In genomic region chr4:140917451-140917850, GRCm38 (mm10) we compare ENCODE assay signal across 28 mouse cellular contexts. TPM values are rescaled to one million over a fixed set of nuclear protein-coding genes. Genes with fewer than 3 reads are reported as not detected.
DNase-seq lines count a peak whose midpoint lies in the region; ATAC-seq lines count a peak whose summit lies in the region.
"Had no signal": no experiment of that assay in that cellular context is flagged by ENCODE, and none has a peak within 500 bp of the region (broad histone marks: within the 10 kb centered on the region; RNA-seq: fewer than 3 reads in every experiment).

No protein-coding gene starts in this region.

- no peaks in the 10 kb centered on the region for H3K36me3 ChIP-seq in intestine, embryonic 14.5 days (ENCODE audit: control insufficient read depth, insufficient read depth, low read length)
- no peaks in the 10 kb centered on the region for H3K36me3 ChIP-seq in intestine, embryonic 15.5 days
- H3K36me3 ChIP-seq: embryonic facial prominence, embryonic 10.5 days; embryonic facial prominence, embryonic 15.5 days had no signal

- 83% methylated on average over 9 of the region's 9 CpGs for WGBS in intestine, embryonic 14.5 days
- 87% methylated on average over 9 of the region's 9 CpGs for WGBS in intestine, embryonic 15.5 days

- no peak overlapping the region for H3K27ac ChIP-seq in intestine, embryonic 14.5 days (ENCODE audit: low read depth)
- H3K27ac ChIP-seq in intestine, embryonic 15.5 days, result no peak overlapping the region
- H3K27ac ChIP-seq: embryonic facial prominence, embryonic 10.5 days; embryonic facial prominence, embryonic 15.5 days; heart, adult 2 months; kidney, postnatal 0 days; liver, embryonic 14.5 days had no signal

- no peak overlapping the region for H3K4me3 ChIP-seq in intestine, embryonic 14.5 days (ENCODE audit: low read depth, low read length)
- no peak overlapping the region for H3K4me3 ChIP-seq in intestine, embryonic 15.5 days (replicated peaks)
- H3K4me3 ChIP-seq: embryonic facial prominence, embryonic 10.5 days; embryonic facial prominence, embryonic 15.5 days; heart, adult 2 months had no signal

- DNase-seq in adrenal gland, postnatal 14 days, result peak; percentile 1
- no peak for DNase-seq in adrenal gland, adult (ENCODE audit: inconsistent age in 2 of 2, low spot score in 1 of 2)
- DNase-seq in intestine, embryonic 14.5 days (ENCODE audit: low spot score), result peak; percentile 43
- peak; percentile 2 for DNase-seq in ovary, postnatal 36 days (ENCODE audit: low spot score)
- no peak for DNase-seq in ovary, adult 18-20 months (ENCODE audit: low spot score)
- DNase-seq in urinary bladder, adult 2 months (ENCODE audit: low spot score), result peak; percentile 12
- DNase-seq in urinary bladder, postnatal 25 days (ENCODE audit: low spot score), result no peak
- DNase-seq: adrenal gland, adult 8-10 months; cerebellum, adult 8-10 months; cerebellum, postnatal 25 days; gastrocnemius, postnatal 36 days; kidney, adult 8-10 months; left cerebral cortex, postnatal 4 days; lung, embryonic 14.5 days; lung, postnatal 14 days; thymus, adult 2 months had no signal

- no peak overlapping the region for H3K4me2 ChIP-seq in intestine, embryonic 14.5 days (ENCODE audit: low read length)
- no peak overlapping the region for H3K4me2 ChIP-seq in intestine, embryonic 15.5 days (replicated peaks)
- H3K4me2 ChIP-seq: embryonic facial prominence, embryonic 15.5 days; lung, embryonic 14.5 days; midbrain, embryonic 11.5 days had no signal

- no peak overlapping the region for H3K9ac ChIP-seq in intestine, embryonic 14.5 days (ENCODE audit: low read length)
- H3K9ac ChIP-seq in intestine, embryonic 15.5 days, result no peak overlapping the region
- H3K9ac ChIP-seq: embryonic facial prominence, embryonic 15.5 days; liver, embryonic 14.5 days; lung, embryonic 14.5 days had no signal

- no peaks in the 10 kb centered on the region for H3K9me3 ChIP-seq in intestine, embryonic 14.5 days (ENCODE audit: control insufficient read depth, low read length)
- H3K9me3 ChIP-seq in intestine, embryonic 15.5 days, result no peaks in the 10 kb centered on the region
- H3K9me3 ChIP-seq: embryonic facial prominence, embryonic 10.5 days; embryonic facial prominence, embryonic 15.5 days had no signal

- ATAC-seq in intestine, embryonic 14.5 days (replicated peaks; ENCODE audit: low FRiP score, low TSS enrichment, low read depth), result no peak
- ATAC-seq in intestine, embryonic 15.5 days, result no peak
- ATAC-seq: activated CD4-positive, CD25-positive, alpha-beta regulatory T cell, adult 4 months; forebrain, embryonic 14.5 days; hindbrain, embryonic 16.5 days; intestine, embryonic 16.5 days; midbrain, embryonic 16.5 days had no signal

- no peaks in the 10 kb centered on the region for H3K27me3 ChIP-seq in intestine, embryonic 14.5 days (replicated peaks; ENCODE audit: control insufficient read depth, insufficient read depth, low read length)
- H3K27me3 ChIP-seq in intestine, embryonic 15.5 days (replicated peaks), result no peaks in the 10 kb centered on the region
- H3K27me3 ChIP-seq: embryonic facial prominence, embryonic 15.5 days had no signal

- no peaks in the 10 kb centered on the region; the same call in 1 of the 2 replicates for H3K4me1 ChIP-seq in intestine, embryonic 14.5 days (replicated peaks; ENCODE audit: control insufficient read depth, insufficient read depth, low read length)
- H3K4me1 ChIP-seq in intestine, embryonic 15.5 days (replicated peaks), result peaks cover 3% of the 10 kb centered on the region

RNA-seq across cellular contexts. Expression of gene Padi2, which starts 11.3 kb away (rescaled TPM):
- total RNA-seq in adrenal gland, postnatal 14 days (2021), result 1.3 and 1.9 TPM in 2 replicates
- polyA plus RNA-seq in intestine, embryonic 14.5 days (2014; fragmentation: Nextera tagmentation; extraction: Ambion mirVana), result 1.9 and 2.5 TPM in 2 replicates
- polyA plus RNA-seq in intestine, embryonic 15.5 days (2015; fragmentation: Nextera tagmentation; extraction: Ambion mirVana), result 3.1 and 3.8 TPM in 2 replicates
- polyA plus RNA-seq in urinary bladder, adult 2 months (2012; rRNA removed), result 1.7 and 1.8 TPM in 2 replicates

RNA-seq across cellular contexts. Expression of gene Sdhb, which starts 43.6 kb away (rescaled TPM):
- total RNA-seq in adrenal gland, postnatal 14 days (2021), result 699 and 754 TPM in 2 replicates
- polyA plus RNA-seq in intestine, embryonic 14.5 days (2014; fragmentation: Nextera tagmentation; extraction: Ambion mirVana), result 457 and 488 TPM in 2 replicates
- polyA plus RNA-seq in intestine, embryonic 15.5 days (2015; fragmentation: Nextera tagmentation; extraction: Ambion mirVana), result 539 and 577 TPM in 2 replicates
- 175 and 188 TPM in 2 replicates for polyA plus RNA-seq in urinary bladder, adult 2 months (2012; rRNA removed)

Comparison
In these comparisons a context has a peak if more than half of its experiments do, and no peak if none do; other contexts are left out.
1. DNase-seq: peak in adrenal gland, postnatal 14 days (single experiment), intestine, embryonic 14.5 days (single experiment), ovary, postnatal 36 days (single experiment) and urinary bladder, adult 2 months (single experiment); none in adrenal gland, adult (0 of 2), ovary, adult 18-20 months (single experiment) and urinary bladder, postnatal 25 days (single experiment).